Mouse (Mus musculus) embryonic facial prominence, embryonic 15.5 days (tissue): ENCODE measurements at regions not wholly inside any gene's neighbourhood (a gene's known extent, or its start where the extent isn't known, plus 50 kb on each side); places are given as distances from the start of the nearest gene placed in this dataset.
A peak's percentile ranks its signal among the peaks of the same experiment; 100 is the strongest.

ENCODE experiments used
- ATAC-seq: fragments of 200-750 bp; cut with Nextera tagmentation; 2 replicates; pipeline ENCODE4 v1.8.0; 2017; ENCODE audit warnings: low read depth, moderate TSS enrichment; ENCODE audit not compliant: insufficient number of reproducible peaks, low FRiP score, low TSS enrichment
- H3K27ac ChIP-seq: fragments of 300-500 bp; sonication (generic); replicated peaks from 2 replicates; pipeline ENCODE4 v1.5.1; 2015; ENCODE audit warnings: mild to moderate bottlenecking, inconsistent platforms
- H3K27me3 ChIP-seq: fragments of 300-500 bp; sonication (generic); 2 replicates; pipeline ENCODE4 v1.6.1; 2015; ENCODE audit warnings: inconsistent platforms
- H3K36me3 ChIP-seq: fragments of 300-500 bp; sonication (generic); 2 replicates; pipeline ENCODE4 v1.6.1; 2015; ENCODE audit warnings: mild to moderate bottlenecking, inconsistent platforms
- H3K4me1 ChIP-seq: fragments of 300-500 bp; sonication (generic); 2 replicates; pipeline ENCODE4 v1.6.1; 2015; ENCODE audit warnings: inconsistent platforms
- H3K4me2 ChIP-seq: fragments of 300-500 bp; sonication (generic); replicated peaks from 2 replicates; pipeline ENCODE4 v1.6.1; 2015; ENCODE audit warnings: mild to moderate bottlenecking, inconsistent platforms
- H3K4me3 ChIP-seq: fragments of 300-500 bp; sonication (generic); replicated peaks from 2 replicates; pipeline ENCODE4 v1.5.1; 2015; ENCODE audit warnings: mild to moderate bottlenecking, inconsistent platforms
- H3K9ac ChIP-seq: fragments of 300-500 bp; sonication (generic); 2 replicates; pipeline ENCODE4 v1.6.1; 2015; ENCODE audit warnings: inconsistent platforms
- H3K9me3 ChIP-seq: fragments of 300-500 bp; sonication (generic); replicated peaks from 2 replicates; pipeline ENCODE4 v1.6.1; 2016; ENCODE audit warnings: inconsistent platforms
- WGBS: fragments of 180-500 bp; shearing (Covaris S2); methylation state at CpG from one replicate; pipeline ENCODE4 v1.1.7; 2015; 5-methylcytosine and 5-hydroxymethylcytosine counted together

DNA sequence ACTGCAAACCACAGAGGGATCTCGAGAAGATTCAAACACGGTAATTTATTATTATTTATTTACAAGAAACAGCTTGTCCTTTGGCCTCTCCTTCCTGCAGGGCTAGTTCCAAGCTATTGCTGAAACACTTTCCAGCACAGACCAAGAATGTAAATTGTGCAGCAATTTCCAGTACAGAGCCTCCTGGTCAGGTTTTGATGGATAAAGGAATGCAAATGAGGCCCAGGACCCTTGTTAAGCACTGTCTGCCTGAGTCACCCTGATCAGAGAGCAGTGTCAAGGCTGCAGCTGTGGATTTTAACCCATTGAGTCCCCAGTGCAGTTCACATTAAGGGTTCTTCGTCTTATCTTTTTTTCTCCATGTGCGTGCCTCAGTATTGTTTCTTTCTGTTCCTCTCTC is 142.3 kb upstream of the Zkscan2 start:
- ATAC-seq: no peak
- Histone ChIP-seq H3K4me3 (no peak overlapping the region), H3K9me3 (no peaks in the 10 kb centered on the region), H3K27me3 (no peaks in the 10 kb centered on the region), H3K9ac (no peak overlapping the region), H3K36me3 (no peaks in the 10 kb centered on the region), H3K27ac (no peak overlapping the region), H3K4me1 (no peaks in the 10 kb centered on the region), H3K4me2 (no peak overlapping the region)
- 31% methylated on average over 4 of the region's 4 CpGs for WGBS

DNA sequence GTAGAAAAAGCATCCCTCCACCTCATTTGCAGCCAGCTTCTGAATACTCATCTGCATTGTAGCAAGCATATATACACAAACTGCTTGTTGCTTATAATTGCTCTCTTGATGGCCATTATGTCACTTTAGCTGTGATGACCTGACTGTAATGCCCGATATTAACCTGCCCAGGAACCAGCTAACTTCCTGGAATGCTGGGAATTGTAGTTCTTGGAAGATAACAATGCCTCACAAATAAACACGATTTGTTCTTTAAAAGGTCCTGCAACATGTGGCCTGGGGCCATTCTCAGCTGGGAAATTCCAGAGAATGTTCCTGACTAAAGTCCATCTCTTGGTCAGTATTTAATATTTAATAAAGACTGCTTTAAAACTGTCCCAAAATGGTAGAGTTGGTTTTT is 143.2 kb upstream of the Zkscan2 start:
- WGBS: 39% methylated on average over 2 of the region's 2 CpGs
- no peak for ATAC-seq
- Histone ChIP-seq H3K27ac (no peak overlapping the region), H3K36me3 (no peaks in the 10 kb centered on the region), H3K9ac (no peak overlapping the region), H3K4me3 (no peak overlapping the region), H3K27me3 (no peaks in the 10 kb centered on the region), H3K4me2 (no peak overlapping the region), H3K9me3 (no peaks in the 10 kb centered on the region), H3K4me1 (no peaks in the 10 kb centered on the region)

DNA sequence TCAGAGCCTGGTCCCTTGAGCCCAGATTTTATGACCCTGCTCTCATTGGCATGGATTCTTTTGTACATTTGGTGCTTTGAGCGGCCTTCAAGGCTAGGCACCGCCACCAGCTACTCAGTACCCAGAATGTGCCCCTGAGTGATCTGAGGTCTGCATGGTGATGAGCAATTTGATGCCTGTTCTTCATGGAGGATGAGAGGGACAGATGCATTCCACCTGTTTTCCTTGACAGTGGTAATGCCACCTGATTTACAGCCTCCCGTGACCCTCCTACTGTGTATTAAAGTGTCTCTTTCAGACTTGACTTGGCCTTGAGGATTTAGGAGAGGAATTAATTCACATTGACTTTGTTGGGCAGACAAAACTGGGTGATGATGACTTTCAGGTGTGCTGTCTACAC is 145.3 kb upstream of the Zkscan2 start:
- H3K4me2 ChIP-seq: no peak overlapping the region
- no peak overlapping the region for H3K27ac ChIP-seq
- no peaks in the 10 kb centered on the region for H3K4me1 ChIP-seq
- ATAC-seq: no peak
- H3K4me3 ChIP-seq: no peak overlapping the region
- H3K9ac ChIP-seq: no peak overlapping the region
- WGBS: 68% methylated on average over 3 of the region's 3 CpGs
- no peaks in the 10 kb centered on the region for H3K9me3 ChIP-seq
- H3K36me3 ChIP-seq: no peaks in the 10 kb centered on the region
- no peaks in the 10 kb centered on the region for H3K27me3 ChIP-seq

DNA sequence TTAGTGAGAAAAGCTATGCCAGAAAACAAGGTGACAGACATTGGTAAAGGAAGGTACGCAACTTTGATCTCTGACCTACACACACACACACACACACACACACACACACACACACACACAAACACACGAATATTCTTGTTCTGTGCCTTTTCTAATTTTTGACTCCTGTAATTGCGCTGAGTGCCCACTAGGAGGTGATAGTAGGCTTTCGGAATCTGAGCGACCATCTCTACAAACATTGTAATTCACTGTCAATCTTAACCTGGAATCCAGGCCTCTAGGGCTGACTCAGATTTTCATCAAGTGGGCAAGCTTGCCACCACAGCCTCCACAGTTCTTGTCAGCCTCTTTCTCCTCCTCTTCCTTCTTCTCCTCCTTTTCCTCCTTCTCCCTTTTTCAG is 165.2 kb upstream of the Zkscan2 start:
- no peaks in the 10 kb centered on the region for H3K36me3 ChIP-seq
- H3K27me3 ChIP-seq: no peaks in the 10 kb centered on the region
- H3K9me3 ChIP-seq: no peaks in the 10 kb centered on the region
- H3K27ac ChIP-seq: no peak overlapping the region
- no peak for ATAC-seq
- H3K4me2 ChIP-seq: no peak overlapping the region
- H3K9ac ChIP-seq: no peak overlapping the region
- WGBS: 51% methylated on average over 5 of the region's 5 CpGs
- no peaks in the 10 kb centered on the region for H3K4me1 ChIP-seq
- H3K4me3 ChIP-seq: no peak overlapping the region

DNA sequence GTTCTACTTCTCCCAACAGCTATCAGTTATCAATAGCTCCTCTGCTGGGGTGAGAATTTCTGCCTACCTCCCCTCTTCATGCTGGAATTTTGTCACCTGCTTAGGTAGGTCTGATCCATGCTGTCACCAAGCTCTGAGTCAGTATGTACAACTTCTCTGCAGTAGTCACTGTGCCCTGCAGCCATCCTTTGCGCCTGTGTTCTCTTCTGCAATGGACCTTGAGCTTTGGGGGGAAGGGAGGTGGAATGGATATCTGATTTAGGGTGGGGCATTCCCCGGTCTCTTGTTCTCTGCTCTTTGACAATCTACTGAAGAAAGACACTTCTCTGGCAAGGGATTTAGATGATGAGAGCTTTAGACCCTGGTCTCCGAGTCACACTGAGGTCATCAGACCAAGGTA is 184.5 kb upstream of the Zkscan2 start:
- Histone ChIP-seq H3K4me1 (no peaks in the 10 kb centered on the region), H3K9ac (no peak overlapping the region), H3K36me3 (no peaks in the 10 kb centered on the region), H3K4me2 (no peak overlapping the region), H3K4me3 (no peak overlapping the region), H3K27me3 (no peaks in the 10 kb centered on the region), H3K9me3 (no peaks in the 10 kb centered on the region), H3K27ac (no peak overlapping the region)
- WGBS: 83% methylated on average over 3 of the region's 3 CpGs
- ATAC-seq: no peak

DNA sequence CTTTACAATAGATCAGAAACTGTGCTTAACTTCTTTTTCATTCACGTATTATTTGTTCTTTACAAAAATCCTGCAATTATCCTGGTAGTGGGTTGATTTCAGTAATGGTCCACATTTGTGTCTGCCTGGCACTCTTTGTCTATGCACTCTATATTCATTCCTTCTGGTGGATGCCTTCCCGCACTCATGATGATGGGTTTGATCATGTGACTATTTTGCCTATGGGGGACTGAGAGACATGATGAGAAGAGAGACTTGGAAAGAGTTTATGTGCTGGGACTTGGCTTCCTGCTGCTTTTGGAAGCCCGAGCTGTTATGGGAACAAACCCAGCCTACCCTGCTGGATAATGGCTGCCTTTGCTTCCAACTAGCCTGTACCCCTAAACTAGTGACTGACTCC is 186.3 kb upstream of the Zkscan2 start:
- Histone ChIP-seq H3K27ac (no peak overlapping the region), H3K4me1 (no peaks in the 10 kb centered on the region), H3K27me3 (no peaks in the 10 kb centered on the region), H3K9me3 (no peaks in the 10 kb centered on the region), H3K4me2 (no peak overlapping the region), H3K4me3 (no peak overlapping the region), H3K9ac (no peak overlapping the region), H3K36me3 (no peaks in the 10 kb centered on the region)
- ATAC-seq: no peak
- 76% methylated on average over 3 of the region's 3 CpGs for WGBS

DNA sequence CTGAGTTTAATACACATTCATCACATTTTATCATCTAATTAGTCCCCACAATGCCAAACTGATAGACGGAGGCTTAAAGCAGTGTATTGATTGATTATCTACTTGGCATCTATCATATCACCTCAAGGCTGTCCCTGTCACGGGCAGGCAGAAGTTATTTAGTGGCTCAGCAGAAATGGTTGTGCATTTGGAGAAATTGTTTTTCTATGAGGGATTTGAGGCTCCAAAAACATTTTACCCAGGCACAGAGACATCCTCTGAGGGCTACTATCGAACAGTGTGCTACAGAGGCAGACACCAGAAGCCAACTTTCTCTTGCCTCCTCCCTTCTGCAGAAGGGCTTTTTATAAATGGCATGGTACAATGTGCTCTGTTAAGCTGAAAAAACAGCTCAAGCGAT is 230.8 kb upstream of the Zkscan2 start:
- H3K27ac ChIP-seq: no peak overlapping the region
- WGBS: 76% methylated on average over 4 of the region's 4 CpGs
- no peak overlapping the region for H3K4me2 ChIP-seq
- no peak for ATAC-seq
- H3K4me1 ChIP-seq: no peaks in the 10 kb centered on the region
- no peak overlapping the region for H3K9ac ChIP-seq
- H3K4me3 ChIP-seq: no peak overlapping the region
- H3K27me3 ChIP-seq: no peaks in the 10 kb centered on the region
- H3K9me3 ChIP-seq: no peaks in the 10 kb centered on the region
- H3K36me3 ChIP-seq: no peaks in the 10 kb centered on the region

DNA sequence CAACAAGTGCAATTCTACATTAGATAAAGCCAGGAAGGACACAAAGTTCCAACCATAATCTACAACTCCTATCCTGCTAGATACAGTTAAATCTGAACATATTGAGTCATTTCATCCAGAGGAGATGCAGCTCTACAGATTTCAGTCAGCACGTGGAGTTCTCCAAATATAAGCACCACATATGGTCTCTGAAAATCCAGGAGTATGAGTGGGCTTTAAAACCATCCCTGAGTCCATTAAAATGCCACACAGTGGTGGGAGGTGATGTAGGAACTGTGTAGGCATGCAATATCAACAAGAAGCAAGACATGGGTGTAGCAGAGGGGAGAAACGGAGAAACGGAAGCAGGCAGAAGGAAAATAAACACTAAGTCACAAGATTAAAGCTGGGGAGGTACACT is 232.8 kb upstream of the Zkscan2 start:
- Histone ChIP-seq H3K36me3 (no peaks in the 10 kb centered on the region), H3K4me1 (no peaks in the 10 kb centered on the region), H3K27me3 (no peaks in the 10 kb centered on the region), H3K9ac (no peak overlapping the region), H3K4me2 (no peak overlapping the region), H3K9me3 (no peaks in the 10 kb centered on the region), H3K4me3 (no peak overlapping the region), H3K27ac (no peak overlapping the region)
- no peak for ATAC-seq
- 90% methylated on average over 3 of the region's 3 CpGs for WGBS

DNA sequence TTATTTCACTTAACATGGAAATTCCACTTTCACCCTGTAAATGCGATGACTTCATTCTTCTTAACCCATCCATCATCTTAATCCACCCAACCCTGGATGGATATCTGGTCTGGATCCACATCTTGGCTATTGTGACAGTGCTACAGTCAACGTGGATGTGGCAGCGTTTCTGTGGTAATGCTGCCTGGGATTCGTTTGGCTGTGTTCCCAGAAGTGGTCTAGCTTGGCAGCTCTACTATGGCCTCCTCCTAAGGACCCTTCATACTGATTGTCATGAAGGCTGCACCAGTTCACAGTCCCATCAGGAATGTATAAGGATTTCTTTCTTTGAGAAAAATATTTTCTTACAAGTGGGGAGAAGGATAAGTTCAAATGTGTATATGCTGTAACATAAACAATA is 234.7 kb upstream of the Hs3st4 start:
- 58% methylated on average over 4 of the region's 4 CpGs for WGBS
- ATAC-seq: peak; percentile 24; the same call in 1 of the 2 replicates

DNA sequence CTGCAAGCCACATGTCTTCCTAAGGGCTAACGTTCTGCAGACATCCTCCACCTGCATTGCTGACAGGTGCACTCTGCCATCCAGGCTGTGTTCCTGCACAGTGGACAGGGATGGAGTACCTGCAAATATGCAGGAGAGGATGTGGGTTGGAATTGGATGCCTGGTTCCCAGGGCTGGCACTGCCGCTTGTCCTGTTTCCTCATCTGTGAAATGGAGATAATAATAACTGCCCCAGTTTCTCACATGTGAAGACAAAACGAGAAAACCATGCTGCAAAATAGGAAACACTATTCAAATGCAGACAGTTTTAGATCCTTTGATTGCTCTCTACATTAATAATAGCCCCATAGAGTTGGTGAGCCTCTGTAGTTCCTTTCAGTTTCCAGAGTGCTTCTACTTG is 229.4 kb upstream of the Hs3st4 start:
- Histone ChIP-seq H3K4me1 (no peaks in the 10 kb centered on the region), H3K27me3 (no peaks in the 10 kb centered on the region), H3K9me3 (no peaks in the 10 kb centered on the region), H3K36me3 (no peaks in the 10 kb centered on the region), H3K27ac (no peak overlapping the region), H3K4me3 (no peak overlapping the region), H3K4me2 (no peak overlapping the region), H3K9ac (no peak overlapping the region)
- no peak for ATAC-seq
- 80% methylated on average over 3 of the region's 3 CpGs for WGBS

More for the DNA sequence above, 234.7 kb upstream of the Hs3st4 start:
- Histone ChIP-seq H3K4me2 (no peak overlapping the region), H3K36me3 (no peaks in the 10 kb centered on the region), H3K27ac (no peak overlapping the region), H3K9ac (no peak overlapping the region), H3K27me3 (no peaks in the 10 kb centered on the region), H3K4me1 (no peaks in the 10 kb centered on the region), H3K9me3 (no peaks in the 10 kb centered on the region), H3K4me3 (no peak overlapping the region)

DNA sequence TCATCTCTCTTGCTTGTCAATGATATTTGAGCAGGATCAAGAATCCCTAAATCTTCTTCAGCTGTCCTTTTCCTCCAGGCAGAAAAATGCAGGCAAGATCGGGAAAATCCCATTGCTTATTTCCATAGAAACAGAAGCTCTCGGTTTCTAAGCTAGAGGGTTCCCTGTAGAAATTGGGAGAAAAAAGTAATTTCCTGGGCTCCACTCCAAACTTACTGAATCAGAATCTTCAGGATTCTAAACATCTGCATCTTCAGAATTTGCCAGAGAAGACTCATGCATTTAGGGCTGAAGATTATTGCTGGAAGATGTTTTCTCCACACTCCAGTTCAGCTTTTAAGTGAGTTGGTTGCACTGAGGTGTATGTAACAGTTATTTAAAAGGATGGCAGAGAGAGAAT is 187.6 kb upstream of the Hs3st4 start:
- Histone ChIP-seq H3K4me3 (no peak overlapping the region), H3K9ac (no peak overlapping the region), H3K4me1 (no peaks in the 10 kb centered on the region), H3K4me2 (no peak overlapping the region), H3K27me3 (no peaks in the 10 kb centered on the region), H3K36me3 (no peaks in the 10 kb centered on the region), H3K9me3 (no peaks in the 10 kb centered on the region), H3K27ac (no peak overlapping the region)
- ATAC-seq: no peak
- 64% methylated on average over 2 of the region's 2 CpGs for WGBS

DNA sequence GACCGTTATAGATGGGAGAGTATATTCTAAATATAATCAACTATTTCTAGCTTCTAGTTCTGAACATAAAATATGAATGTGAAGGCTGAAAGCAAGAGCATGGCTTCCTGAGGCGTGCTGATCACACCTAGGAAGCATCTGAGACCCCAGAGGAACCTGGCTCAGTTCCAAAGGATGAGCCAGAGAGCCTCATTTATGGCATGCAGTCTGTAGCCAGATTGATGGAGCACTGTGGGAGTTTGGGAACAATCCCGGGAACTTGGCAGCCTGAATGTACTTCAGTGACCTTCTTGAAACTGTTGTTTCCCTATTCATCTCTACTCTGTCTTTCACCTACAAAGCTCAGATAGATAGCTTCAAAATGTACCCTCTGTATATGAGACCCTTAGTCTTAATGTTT is 186.6 kb upstream of the Hs3st4 start:
- H3K4me1 ChIP-seq: no peaks in the 10 kb centered on the region
- 72% methylated on average over 3 of the region's 3 CpGs for WGBS

More for the DNA sequence above, 186.6 kb upstream of the Hs3st4 start:
- no peak for ATAC-seq
- Histone ChIP-seq H3K9ac (no peak overlapping the region), H3K9me3 (no peaks in the 10 kb centered on the region), H3K36me3 (no peaks in the 10 kb centered on the region), H3K4me2 (no peak overlapping the region), H3K27me3 (no peaks in the 10 kb centered on the region), H3K27ac (no peak overlapping the region), H3K4me3 (no peak overlapping the region)
